Mouse (Mus musculus) intestine, embryonic 15.5 days (tissue): ENCODE data around the gene Cyp2d11. TPM values are rescaled to one million over a fixed set of nuclear protein-coding genes. Genes with fewer than 3 reads are reported as not detected.
A peak's percentile ranks its signal among the peaks of the same experiment; 100 is the strongest.
"Not testable (repeated sequence)": the region's sequence is repeated elsewhere in the genome, so short reads cannot be mapped to it uniquely, and the experiment has no call there.

ENCODE experiments used
- ATAC-seq: fragments of 200-750 bp; cut with Nextera tagmentation; 2 replicates; pipeline ENCODE4 v1.8.0; 2017; ENCODE audit warnings: moderate TSS enrichment, moderate library complexity
- H3K27ac ChIP-seq: fragments of 300-500 bp; sonication (generic); 2 replicates; pipeline ENCODE4 v1.5.1; 2015; ENCODE audit warnings: mild to moderate bottlenecking, inconsistent platforms
- H3K27me3 ChIP-seq: fragments of 300-500 bp; sonication (generic); replicated peaks from 2 replicates; pipeline ENCODE4 v1.6.1; 2015; ENCODE audit warnings: inconsistent platforms
- H3K36me3 ChIP-seq: fragments of 300-500 bp; sonication (generic); 2 replicates; pipeline ENCODE4 v1.6.1; 2015; ENCODE audit warnings: inconsistent platforms
- H3K4me1 ChIP-seq: fragments of 300-500 bp; sonication (generic); replicated peaks from 2 replicates; pipeline ENCODE4 v1.6.1; 2015; ENCODE audit warnings: inconsistent platforms
- H3K4me2 ChIP-seq: fragments of 300-500 bp; sonication (generic); replicated peaks from 2 replicates; pipeline ENCODE4 v1.6.1; 2015; ENCODE audit warnings: mild to moderate bottlenecking, inconsistent platforms
- H3K4me3 ChIP-seq: fragments of 300-500 bp; sonication (generic); replicated peaks from 2 replicates; pipeline ENCODE4 v1.5.1; 2015; ENCODE audit warnings: inconsistent platforms
- H3K9ac ChIP-seq: fragments of 300-500 bp; sonication (generic); 2 replicates; pipeline ENCODE4 v1.6.1; 2015; ENCODE audit warnings: inconsistent platforms
- H3K9me3 ChIP-seq: fragments of 300-500 bp; sonication (generic); 2 replicates; pipeline ENCODE4 v1.6.1; 2016; ENCODE audit warnings: inconsistent platforms
- WGBS: fragments of 180-500 bp; shearing (Covaris S2); methylation state at CpG from one replicate; pipeline ENCODE4 v1.1.7; 2015; 5-methylcytosine and 5-hydroxymethylcytosine counted together
- polyA plus RNA-seq: library from polyadenylated mRNA; unstranded; fragments of >200 nt; fragmentation: Nextera tagmentation; extraction: Ambion mirVana; gene quantifications from 2 replicates; pipeline ENCODE4 v1.2.1, GENCODE M21; 2015

Cyp2d11 gene
- polyA plus RNA-seq, 1 experiment from 2014 or later = not detected

DNA sequence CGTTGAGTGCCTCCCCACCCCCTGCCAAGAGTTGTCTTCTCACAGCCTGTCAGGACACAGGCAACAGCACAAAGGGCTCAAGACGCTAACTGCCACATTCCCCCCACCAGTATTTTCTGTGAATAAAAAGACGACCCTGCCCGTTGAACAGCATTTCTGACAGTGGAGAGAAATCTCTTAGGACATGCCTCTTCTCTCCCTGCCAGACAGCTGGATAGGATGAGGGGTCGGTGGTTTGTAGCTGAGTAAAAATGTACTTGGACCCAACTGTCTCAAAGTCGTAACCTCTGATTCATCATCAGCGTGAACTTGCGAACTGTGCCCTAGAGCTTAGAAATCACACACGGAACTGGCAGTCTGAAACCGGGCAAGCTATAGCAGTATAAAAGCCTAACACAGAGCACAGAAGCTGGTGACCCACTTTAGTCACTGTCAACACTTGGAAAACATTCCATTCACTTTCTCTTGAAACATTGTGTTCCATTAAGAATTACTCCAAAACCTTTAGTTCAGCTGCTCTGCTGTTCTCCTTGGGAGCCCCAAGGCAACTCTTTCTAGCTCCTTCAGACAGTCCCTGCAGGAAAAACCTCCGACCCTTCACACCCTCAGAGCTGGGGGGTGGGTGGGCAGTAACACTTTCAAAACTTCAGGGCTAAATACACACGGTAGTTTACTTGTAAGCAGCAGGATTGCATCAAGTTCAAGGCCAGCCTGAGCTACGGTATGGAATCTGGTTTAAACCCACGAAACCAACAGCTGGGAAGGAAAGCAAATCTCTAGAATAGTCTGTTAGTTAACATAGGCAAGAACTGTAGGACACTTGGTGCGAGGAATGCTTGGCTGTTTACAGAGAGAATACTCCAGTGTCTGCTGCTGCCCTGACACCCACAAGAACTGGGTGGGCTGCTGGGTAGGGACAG is 15.3 kb downstream of the Cyp2d11 start:
- Histone ChIP-seq H3K27ac (peak overlapping the region; percentile 69), H3K9me3 (no peaks in the 10 kb centered on the region), H3K4me3 (0 out of 2 replicates have a peak overlapping the region, but pooled peaks have one; percentile 1), H3K27me3 (no peaks in the 10 kb centered on the region), H3K4me2 (peak overlapping the region; percentile 86), H3K4me1 (peaks cover 18% of the 10 kb centered on the region), H3K9ac (0 out of 2 replicates have a peak overlapping the region, but pooled peaks have one; percentile 4), H3K36me3 (0 out of 2 replicates have a peak, but pooled peaks cover 3% of the 10 kb centered on the region)
- no peak for ATAC-seq
- WGBS = 35% methylated on average over 15 of the region's 15 CpGs

DNA sequence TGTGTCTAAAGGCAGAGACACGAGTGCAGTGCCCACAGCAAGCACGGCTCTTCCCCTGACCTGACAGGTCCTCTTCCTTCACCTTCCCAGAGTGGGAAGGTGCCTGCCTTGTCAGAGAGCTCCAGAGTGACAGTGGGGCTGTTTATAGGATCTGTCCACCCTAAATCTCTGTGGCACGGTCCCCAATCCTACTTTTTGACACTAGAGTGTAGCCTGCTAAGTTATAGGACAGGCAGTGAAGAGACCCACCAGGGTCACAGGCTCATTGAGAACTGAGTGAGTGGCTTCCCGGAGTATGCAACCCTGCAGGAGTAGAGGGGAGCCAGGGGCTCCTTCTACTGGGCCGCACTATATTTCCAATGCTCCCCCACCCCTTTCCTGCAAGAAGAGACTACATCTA is 16.1 kb downstream of the Cyp2d11 start:
- Histone ChIP-seq H3K4me2 (0 out of 2 replicates have a peak overlapping the region, but pooled peaks have one; percentile 86), H3K27ac (0 out of 2 replicates have a peak overlapping the region, but pooled peaks have one; percentile 36)
- 68% methylated on average over 5 of the region's 5 CpGs for WGBS

DNA sequence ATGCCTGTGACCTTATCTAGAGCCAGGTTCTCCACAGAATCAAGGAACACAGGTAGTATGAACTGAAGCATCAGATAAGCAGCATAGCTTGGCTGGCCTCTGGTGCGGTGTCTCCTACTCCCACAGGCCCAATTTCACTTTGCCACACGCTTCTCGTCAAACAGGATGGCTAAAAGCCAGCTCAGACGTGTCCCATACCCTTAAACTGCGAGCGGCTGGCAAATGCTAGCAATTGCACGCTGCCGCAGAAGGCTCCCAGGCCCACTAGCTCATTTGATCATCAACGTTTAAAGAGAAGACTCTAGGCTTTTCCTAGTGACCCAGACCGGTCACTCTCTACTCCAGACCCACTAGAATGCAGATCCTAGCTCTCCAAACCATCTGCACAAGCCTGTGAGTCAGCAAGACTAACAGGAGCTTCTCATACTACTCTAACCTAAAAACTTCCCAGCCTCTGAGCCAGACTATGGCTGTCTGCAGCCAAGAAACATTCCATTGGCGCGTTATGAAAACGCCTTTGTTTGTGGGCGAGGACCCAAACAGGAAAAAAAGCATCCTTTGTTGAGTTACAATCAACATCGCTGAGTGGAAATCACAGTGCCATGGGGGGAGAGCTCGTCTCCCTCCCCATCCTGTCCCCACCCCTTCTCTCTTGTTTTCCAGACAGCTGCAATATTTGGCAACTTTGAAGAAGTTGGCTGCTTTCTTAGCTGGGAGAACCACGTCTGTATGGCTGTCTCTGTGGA is 17.3 kb downstream of the Cyp2d11 start:
- no peak overlapping the region for H3K4me3 ChIP-seq
- 63% methylated on average over 17 of the region's 17 CpGs for WGBS
- H3K4me1 ChIP-seq = peaks cover 18% of the 10 kb centered on the region
- H3K36me3 ChIP-seq = 0 out of 2 replicates have a peak, but pooled peaks cover 3% of the 10 kb centered on the region
- H3K9ac ChIP-seq = no peak overlapping the region
- H3K27me3 ChIP-seq = no peaks in the 10 kb centered on the region
- no peaks in the 10 kb centered on the region for H3K9me3 ChIP-seq
- ATAC-seq = no peak
- no peak overlapping the region for H3K27ac ChIP-seq
- H3K4me2 ChIP-seq = no peak overlapping the region

More for the DNA sequence above, 16.1 kb downstream of the Cyp2d11 start:
- H3K9ac ChIP-seq = no peak overlapping the region
- H3K27me3 ChIP-seq = no peaks in the 10 kb centered on the region
- ATAC-seq = no peak
- no peak overlapping the region for H3K4me3 ChIP-seq
- H3K4me1 ChIP-seq = peaks cover 18% of the 10 kb centered on the region
- H3K9me3 ChIP-seq = no peaks in the 10 kb centered on the region
- H3K36me3 ChIP-seq = 0 out of 2 replicates have a peak, but pooled peaks cover 3% of the 10 kb centered on the region

DNA sequence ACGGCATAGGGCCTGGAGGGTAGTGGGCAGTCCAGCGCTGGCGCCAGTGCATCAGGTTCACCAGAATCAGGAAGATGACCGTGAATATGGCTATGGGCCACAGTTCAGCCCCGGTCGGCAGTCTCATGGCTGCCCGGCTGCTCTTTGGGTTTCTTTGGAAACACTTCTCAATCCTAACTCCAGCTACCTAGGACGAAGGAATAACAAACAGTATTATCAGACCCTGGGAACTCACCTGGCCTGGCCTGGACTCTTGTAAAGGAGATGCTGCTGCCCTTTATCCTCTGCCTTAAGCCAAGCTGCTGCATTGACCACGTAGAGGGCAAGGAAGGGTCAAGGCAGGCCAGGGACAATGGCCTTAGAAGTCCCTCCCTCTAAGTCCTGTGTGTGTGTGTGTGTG is 18.0 kb downstream of the Cyp2d11 start:
- Histone ChIP-seq H3K27me3 (no peaks in the 10 kb centered on the region), H3K4me3 (no peak overlapping the region), H3K4me2 (no peak overlapping the region), H3K9ac (no peak overlapping the region), H3K27ac (no peak overlapping the region), H3K4me1 (peaks cover 18% of the 10 kb centered on the region), H3K36me3 (0 out of 2 replicates have a peak, but pooled peaks cover 3% of the 10 kb centered on the region), H3K9me3 (no peaks in the 10 kb centered on the region)
- 85% methylated on average over 9 of the region's 9 CpGs for WGBS
- ATAC-seq = no peak

DNA sequence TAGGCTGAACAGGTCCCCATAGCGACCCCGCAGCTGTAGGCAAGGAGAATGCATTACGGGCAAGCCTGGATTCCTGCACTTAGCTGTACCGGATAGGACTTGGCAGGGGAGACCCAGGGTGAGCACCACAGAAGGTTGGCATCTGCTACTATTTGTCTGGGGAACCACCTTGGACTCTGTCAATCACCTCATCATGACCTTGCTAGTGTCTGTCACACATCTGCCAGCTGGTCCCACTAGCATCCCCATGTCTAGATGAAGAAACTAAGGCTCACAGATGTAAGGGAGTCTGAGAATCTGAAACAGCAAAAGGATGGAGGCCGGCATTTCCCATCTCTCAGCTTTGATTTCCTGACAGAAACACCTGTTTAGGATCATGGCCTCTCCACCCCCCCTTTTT is 19.4 kb downstream of the Cyp2d11 start:
- Histone ChIP-seq H3K4me2 (no peak overlapping the region), H3K27ac (no peak overlapping the region), H3K27me3 (no peaks in the 10 kb centered on the region), H3K9ac (no peak overlapping the region), H3K36me3 (0 out of 2 replicates have a peak, but pooled peaks cover 3% of the 10 kb centered on the region), H3K4me1 (peaks cover 13% of the 10 kb centered on the region), H3K4me3 (no peak overlapping the region), H3K9me3 (no peaks in the 10 kb centered on the region)
- no peak for ATAC-seq
- 88% methylated on average over 5 of the region's 5 CpGs for WGBS

DNA sequence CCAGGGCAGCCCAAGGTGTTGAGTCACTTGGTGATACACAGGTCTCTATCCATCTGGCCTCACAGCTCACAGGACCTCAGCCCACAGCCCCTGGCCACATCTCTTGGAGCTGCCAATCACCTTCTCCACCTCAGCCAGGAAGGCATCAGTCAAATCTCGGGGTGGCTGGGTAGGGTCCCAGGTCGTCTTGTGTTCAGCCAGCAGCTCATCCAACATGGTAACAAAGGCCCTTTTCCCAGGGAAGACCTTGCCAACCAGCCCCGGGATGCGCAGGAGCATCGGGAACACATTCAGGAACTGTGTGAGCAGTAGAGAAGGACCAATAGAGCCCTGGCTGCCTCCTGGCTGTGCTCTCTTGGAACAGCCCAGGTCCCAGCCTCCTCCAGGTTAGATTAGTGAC is 20.8 kb downstream of the Cyp2d11 start:
- no peaks in the 10 kb centered on the region for H3K9me3 ChIP-seq
- no peak for ATAC-seq
- no peaks in the 10 kb centered on the region for H3K27me3 ChIP-seq
- 89% methylated on average over 5 of the region's 5 CpGs for WGBS
- 0 out of 2 replicates have a peak, but pooled peaks cover 6% of the 10 kb centered on the region for H3K4me1 ChIP-seq
- H3K4me2 ChIP-seq = no peak overlapping the region
- H3K36me3 ChIP-seq = 0 out of 2 replicates have a peak, but pooled peaks cover 3% of the 10 kb centered on the region
- no peak overlapping the region for H3K27ac ChIP-seq
- H3K4me3 ChIP-seq = no peak overlapping the region
- H3K9ac ChIP-seq = no peak overlapping the region

DNA sequence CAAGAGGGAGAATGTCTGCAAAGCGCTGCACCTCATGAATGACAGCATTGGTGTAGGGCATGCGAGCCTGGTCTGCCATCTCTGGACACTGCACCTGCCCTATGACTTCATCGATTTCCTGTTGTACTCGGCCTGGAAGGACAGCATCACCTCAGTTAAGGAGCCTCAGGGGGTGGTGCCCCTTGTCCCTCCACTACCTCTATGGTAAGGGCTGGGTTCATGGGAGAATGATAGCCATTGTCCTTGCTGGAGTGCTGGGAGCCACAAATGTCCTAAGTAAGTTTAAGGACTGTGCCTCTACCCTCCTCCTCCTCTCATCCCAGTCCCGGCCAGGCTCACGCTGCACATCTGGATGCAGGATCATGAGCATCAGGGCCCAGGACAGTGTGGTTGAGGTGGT is 21.4 kb downstream of the Cyp2d11 start:
- no peak overlapping the region for H3K4me3 ChIP-seq
- ATAC-seq = no peak
- no peak overlapping the region for H3K4me2 ChIP-seq
- H3K9ac ChIP-seq = no peak overlapping the region
- 0 out of 2 replicates have a peak, but pooled peaks cover 1% of the 10 kb centered on the region for H3K4me1 ChIP-seq
- no peak overlapping the region for H3K27ac ChIP-seq
- 0 out of 2 replicates have a peak, but pooled peaks cover 3% of the 10 kb centered on the region for H3K36me3 ChIP-seq
- H3K27me3 ChIP-seq = no peaks in the 10 kb centered on the region
- no peaks in the 10 kb centered on the region for H3K9me3 ChIP-seq
- 84% methylated on average over 6 of the region's 6 CpGs for WGBS

DNA sequence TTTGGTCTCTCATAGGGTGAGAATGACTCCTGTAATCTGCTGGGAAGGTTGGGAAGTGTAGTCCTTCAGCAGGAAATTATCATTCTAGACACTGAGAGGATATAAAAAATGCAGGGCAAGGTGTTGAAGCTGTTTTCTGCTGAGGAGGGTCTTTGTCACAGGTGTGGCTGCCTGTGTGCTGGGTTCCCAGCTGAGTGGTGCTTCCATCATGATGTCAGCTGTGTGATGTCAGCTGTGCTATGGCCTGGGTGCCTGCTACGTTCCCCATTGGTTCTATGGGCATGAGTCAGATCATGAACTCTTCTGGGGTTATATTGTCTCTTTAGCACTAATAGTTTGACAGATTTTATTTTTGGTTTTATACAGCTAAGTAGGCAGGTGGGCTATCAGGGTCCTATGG is 25.0 kb downstream of the Cyp2d11 start:
- Histone ChIP-seq H3K4me3 (no peak overlapping the region), H3K27me3 (no peaks in the 10 kb centered on the region), H3K4me1 (no peaks in the 10 kb centered on the region), H3K9ac (no peak overlapping the region), H3K36me3 (0 out of 2 replicates have a peak, but pooled peaks cover 3% of the 10 kb centered on the region), H3K4me2 (no peak overlapping the region), H3K9me3 (no peaks in the 10 kb centered on the region), H3K27ac (no peak overlapping the region)
- no peak for ATAC-seq
- WGBS = 88% methylated on average over 1 of the region's 1 CpGs

DNA sequence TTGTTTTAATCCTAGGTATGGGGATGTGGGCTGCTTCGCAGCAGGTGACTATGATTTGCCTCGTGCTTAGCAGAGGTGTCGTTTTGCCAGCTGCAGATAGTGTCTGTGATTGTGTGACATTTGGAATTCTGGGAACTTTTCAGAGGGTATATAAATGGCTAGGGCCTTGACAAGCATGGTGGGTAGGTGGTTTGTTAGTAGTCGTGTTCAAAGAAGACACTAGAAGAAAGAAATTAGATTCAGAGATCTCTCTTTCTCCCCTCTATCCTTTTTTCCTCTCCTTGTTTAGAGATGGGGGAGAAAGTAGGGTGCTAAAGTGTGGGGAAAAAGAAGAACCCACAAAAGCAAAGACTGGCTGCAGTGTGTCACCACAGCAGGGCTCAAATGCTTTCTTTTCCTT is 25.7 kb downstream of the Cyp2d11 start:
- Histone ChIP-seq H3K9ac (no peak overlapping the region), H3K27me3 (no peaks in the 10 kb centered on the region), H3K9me3 (no peaks in the 10 kb centered on the region), H3K4me3 (no peak overlapping the region), H3K36me3 (no peaks in the 10 kb centered on the region), H3K4me2 (no peak overlapping the region), H3K27ac (no peak overlapping the region), H3K4me1 (no peaks in the 10 kb centered on the region)
- ATAC-seq = no peak
- WGBS = 91% methylated on average over 4 of the region's 4 CpGs

DNA sequence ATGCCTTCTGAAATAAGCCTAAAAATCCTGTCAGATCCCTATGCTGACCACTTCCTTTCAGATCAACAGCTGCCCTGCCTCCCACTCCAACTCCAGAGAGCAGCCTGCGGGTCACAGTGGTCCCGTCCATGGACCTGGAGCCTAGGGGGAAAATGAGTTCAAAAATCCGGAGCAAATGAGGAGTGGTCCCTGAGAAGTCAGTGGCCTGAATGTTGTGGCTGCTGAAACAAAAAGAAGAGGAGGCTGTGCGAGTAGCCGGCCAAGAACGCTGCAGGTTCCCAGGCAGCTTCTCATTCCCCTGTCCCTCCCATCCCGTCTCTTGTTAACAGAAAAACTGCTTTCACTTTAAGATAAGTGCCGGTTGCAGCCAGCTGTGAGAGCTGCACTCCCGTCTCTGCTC is 29.3 kb downstream of the Cyp2d11 start:
- not testable (repeated sequence) for H3K9ac ChIP-seq, H3K36me3 ChIP-seq, H3K27ac ChIP-seq, ATAC-seq, H3K9me3 ChIP-seq, H3K4me3 ChIP-seq, H3K4me1 ChIP-seq, H3K27me3 ChIP-seq
- 13% methylated on average over 6 of the region's 9 CpGs for WGBS
- H3K4me2 ChIP-seq = peak overlapping the region; percentile 34; the same call in 1 of the 2 replicates

DNA sequence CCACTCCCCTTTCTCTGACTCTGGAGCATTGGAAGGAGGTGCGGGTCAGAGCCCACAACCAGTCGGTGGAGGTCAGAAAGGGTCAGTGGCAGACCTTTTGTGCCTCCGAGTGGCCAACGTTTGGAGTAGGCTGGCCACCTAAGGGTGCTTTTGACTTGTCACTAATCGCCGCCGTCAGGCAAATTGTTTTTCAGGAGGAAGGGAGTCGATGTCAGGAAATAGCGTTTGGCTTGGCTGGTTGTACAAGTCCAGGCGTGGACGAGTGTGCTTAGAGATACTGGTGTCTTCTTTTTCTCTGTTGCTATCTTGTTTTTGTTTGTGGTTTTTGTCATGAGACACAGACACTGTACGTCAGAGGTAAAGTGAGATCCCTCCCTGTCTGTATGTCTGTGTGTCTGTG is 30.0 kb downstream of the Cyp2d11 start:
- H3K4me1 ChIP-seq, ATAC-seq, H3K27me3 ChIP-seq, H3K36me3 ChIP-seq, H3K4me2 ChIP-seq, H3K27ac ChIP-seq, H3K9me3 ChIP-seq, H3K9ac ChIP-seq, H3K4me3 ChIP-seq: not testable (repeated sequence)
- WGBS = 70% methylated on average over 8 of the region's 12 CpGs

DNA sequence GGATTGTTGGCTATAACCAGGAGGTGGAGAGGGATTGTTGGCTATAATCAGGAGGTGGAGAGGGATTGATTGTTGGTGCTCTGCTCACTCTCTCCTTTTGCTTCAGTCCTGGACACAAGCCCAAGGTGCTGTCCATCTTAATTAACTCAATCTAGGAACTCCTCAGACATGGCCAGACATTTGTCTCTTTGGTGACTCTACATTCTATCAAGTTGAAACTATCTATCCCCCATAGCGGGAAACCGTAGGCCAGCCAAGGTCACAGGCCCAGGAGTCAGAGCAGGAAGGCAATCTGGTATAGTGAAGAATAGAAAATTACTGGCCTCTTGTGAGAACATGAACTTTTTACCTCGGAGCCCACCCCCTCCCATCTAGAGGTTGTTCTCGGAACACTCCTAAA is 31.6 kb downstream of the Cyp2d11 start:
- 72% methylated on average over 4 of the region's 4 CpGs for WGBS
- no peak overlapping the region for H3K27ac ChIP-seq
- ATAC-seq = no peak

More for the DNA sequence above, 31.6 kb downstream of the Cyp2d11 start:
- H3K27me3 ChIP-seq = no peaks in the 10 kb centered on the region
- H3K4me1 ChIP-seq = peaks cover 9% of the 10 kb centered on the region
- no peak overlapping the region for H3K9ac ChIP-seq
- H3K9me3 ChIP-seq = no peaks in the 10 kb centered on the region
- no peak overlapping the region for H3K4me3 ChIP-seq
- H3K4me2 ChIP-seq = no peak overlapping the region
- no peaks in the 10 kb centered on the region for H3K36me3 ChIP-seq
